ENCODE assay signal across 8 mouse cellular contexts in genomic region chr5:45668324-45668723, GRCm38 (mm10). TPM values are rescaled to one million over a fixed set of nuclear protein-coding genes. Genes with fewer than 3 reads are reported as not detected.
A peak's percentile ranks its signal among the peaks of the same experiment; 100 is the strongest.
DNase-seq lines count a peak whose midpoint lies in the region; ATAC-seq lines count a peak whose summit lies in the region.

No protein-coding gene starts in this region.

- H3K9ac ChIP-seq in kidney, embryonic 15.5 days: no peak overlapping the region
- no peak overlapping the region for H3K9ac ChIP-seq in embryonic facial prominence, embryonic 15.5 days
- peak overlapping the region; percentile 87 for H3K9ac ChIP-seq in liver, embryonic 12.5 days
- no peak overlapping the region for H3K9ac ChIP-seq in stomach, embryonic 14.5 days (replicated peaks; ENCODE audit: low read depth, low read length)

- H3K4me3 ChIP-seq in kidney, embryonic 15.5 days (replicated peaks): peak overlapping the region; percentile 82
- peak overlapping the region; percentile 78; the same call in 1 of the 2 replicates for H3K4me3 ChIP-seq in embryonic facial prominence, embryonic 15.5 days (replicated peaks)
- peak overlapping the region; percentile 72 for H3K4me3 ChIP-seq in liver, embryonic 12.5 days
- peak overlapping the region; percentile 91; the same call in 1 of the 2 replicates for H3K4me3 ChIP-seq in stomach, embryonic 14.5 days (ENCODE audit: low read depth, low read length)

- 18% methylated on average over 3 of the region's 3 CpGs for WGBS in kidney, embryonic 15.5 days
- WGBS in embryonic facial prominence, embryonic 15.5 days: 11% methylated on average over 3 of the region's 3 CpGs
- 33% methylated on average over 3 of the region's 3 CpGs for WGBS in liver, embryonic 12.5 days (ENCODE audit: insufficient replicate concordance)
- 27% methylated on average over 3 of the region's 3 CpGs for WGBS in stomach, embryonic 14.5 days

- H3K27me3 ChIP-seq in kidney, embryonic 15.5 days: no peaks in the 10 kb centered on the region
- H3K27me3 ChIP-seq in embryonic facial prominence, embryonic 15.5 days: no peaks in the 10 kb centered on the region
- H3K27me3 ChIP-seq in liver, embryonic 12.5 days (replicated peaks): no peaks in the 10 kb centered on the region
- H3K27me3 ChIP-seq in stomach, embryonic 14.5 days (ENCODE audit: control insufficient read depth, insufficient read depth, low read length): no peaks in the 10 kb centered on the region

- H3K4me1 ChIP-seq in kidney, embryonic 15.5 days: peaks cover 10% of the 10 kb centered on the region; the same call in 1 of the 2 replicates
- peaks cover 5% of the 10 kb centered on the region for H3K4me1 ChIP-seq in embryonic facial prominence, embryonic 15.5 days
- peaks cover 16% of the 10 kb centered on the region for H3K4me1 ChIP-seq in liver, embryonic 12.5 days
- H3K4me1 ChIP-seq in stomach, embryonic 14.5 days (ENCODE audit: control insufficient read depth, insufficient read depth, low read length): 0 out of 2 replicates have a peak, but pooled peaks cover 5% of the 10 kb centered on the region

- H3K9me3 ChIP-seq in kidney, embryonic 15.5 days (replicated peaks): no peaks in the 10 kb centered on the region
- no peaks in the 10 kb centered on the region for H3K9me3 ChIP-seq in embryonic facial prominence, embryonic 15.5 days (replicated peaks)
- no peaks in the 10 kb centered on the region for H3K9me3 ChIP-seq in liver, embryonic 12.5 days (replicated peaks)
- no peaks in the 10 kb centered on the region for H3K9me3 ChIP-seq in stomach, embryonic 14.5 days (ENCODE audit: control insufficient read depth, low read depth, low read length)

- H3K36me3 ChIP-seq in kidney, embryonic 15.5 days: peaks cover 3% of the 10 kb centered on the region; the same call in 1 of the 2 replicates
- no peaks in the 10 kb centered on the region for H3K36me3 ChIP-seq in embryonic facial prominence, embryonic 15.5 days
- peaks cover 12% of the 10 kb centered on the region for H3K36me3 ChIP-seq in liver, embryonic 12.5 days
- no peaks in the 10 kb centered on the region; the same call in 1 of the 2 replicates for H3K36me3 ChIP-seq in stomach, embryonic 14.5 days (ENCODE audit: control insufficient read depth, insufficient read depth, low read length)

- H3K4me2 ChIP-seq in kidney, embryonic 15.5 days: peak overlapping the region; percentile 85
- H3K4me2 ChIP-seq in embryonic facial prominence, embryonic 15.5 days (replicated peaks): peak overlapping the region; percentile 91; the same call in 1 of the 2 replicates
- H3K4me2 ChIP-seq in liver, embryonic 12.5 days: peak overlapping the region; percentile 81
- H3K4me2 ChIP-seq in stomach, embryonic 14.5 days (replicated peaks; ENCODE audit: low read depth, low read length): peak overlapping the region; percentile 83

- H3K27ac ChIP-seq in kidney, embryonic 15.5 days: no peak overlapping the region
- H3K27ac ChIP-seq in embryonic facial prominence, embryonic 15.5 days (replicated peaks): no peak overlapping the region
- no peak overlapping the region for H3K27ac ChIP-seq in liver, embryonic 12.5 days
- no peak overlapping the region for H3K27ac ChIP-seq in stomach, embryonic 14.5 days (ENCODE audit: low read length)

- no peak for DNase-seq in kidney, adult 11 months
- DNase-seq in MEL-GATA-1-ER (ENCODE audit: extremely low read depth, low read depth): peak; percentile 78
- no peak for DNase-seq in T-cell, adult 2 months (ENCODE audit: low spot score)
- DNase-seq in B cell, adult 2 months: no peak

- no peak for ATAC-seq in kidney, embryonic 15.5 days (replicated peaks; ENCODE audit: low FRiP score)
- ATAC-seq in embryonic facial prominence, embryonic 15.5 days (ENCODE audit: insufficient number of reproducible peaks, low FRiP score, low TSS enrichment, low read depth): no peak
- ATAC-seq in liver, embryonic 12.5 days: no peak
- no peak for ATAC-seq in stomach, embryonic 14.5 days (ENCODE audit: insufficient number of reproducible peaks, insufficient read depth, low FRiP score, low read depth)

RNA-seq across cellular contexts. Expression of gene Ncapg, which starts 1.4 kb away (rescaled TPM):
- 55.5 and 60.4 TPM in 2 replicates for polyA plus RNA-seq in kidney, embryonic 15.5 days (2015; fragmentation: Nextera tagmentation; extraction: Ambion mirVana)
- polyA plus RNA-seq in embryonic facial prominence, embryonic 15.5 days (2015; fragmentation: Nextera tagmentation; extraction: Ambion mirVana): 34.9 and 35.0 TPM in 2 replicates
- 59.9 and 62.7 TPM in 2 replicates for polyA plus RNA-seq in liver, embryonic 12.5 days (2016; fragmentation: Nextera tagmentation; extraction: Ambion mirVana)
- polyA plus RNA-seq in stomach, embryonic 14.5 days (2014; fragmentation: Nextera tagmentation; extraction: Ambion mirVana): 55.1 and 55.6 TPM in 2 replicates

RNA-seq across cellular contexts. Expression of gene Fam184b, which starts 28.9 kb away (rescaled TPM):
- 1.6 TPM in 2 replicates for polyA plus RNA-seq in kidney, embryonic 15.5 days (2015; fragmentation: Nextera tagmentation; extraction: Ambion mirVana)
- polyA plus RNA-seq in embryonic facial prominence, embryonic 15.5 days (2015; fragmentation: Nextera tagmentation; extraction: Ambion mirVana): 1.2 and 1.4 TPM in 2 replicates
- polyA plus RNA-seq in liver, embryonic 12.5 days (2016; fragmentation: Nextera tagmentation; extraction: Ambion mirVana): 0.18 and 0.29 TPM in 2 replicates
- 4.0 TPM in 2 replicates for polyA plus RNA-seq in stomach, embryonic 14.5 days (2014; fragmentation: Nextera tagmentation; extraction: Ambion mirVana)
